Mouse (Mus musculus): Measurements from ENCODE around the gene Serpinb9b.
"Not testable (repeated sequence)": the region's sequence is repeated elsewhere in the genome, so short reads cannot be mapped to it uniquely, and the experiment has no call there.

Serpinb9b gene

DNA sequence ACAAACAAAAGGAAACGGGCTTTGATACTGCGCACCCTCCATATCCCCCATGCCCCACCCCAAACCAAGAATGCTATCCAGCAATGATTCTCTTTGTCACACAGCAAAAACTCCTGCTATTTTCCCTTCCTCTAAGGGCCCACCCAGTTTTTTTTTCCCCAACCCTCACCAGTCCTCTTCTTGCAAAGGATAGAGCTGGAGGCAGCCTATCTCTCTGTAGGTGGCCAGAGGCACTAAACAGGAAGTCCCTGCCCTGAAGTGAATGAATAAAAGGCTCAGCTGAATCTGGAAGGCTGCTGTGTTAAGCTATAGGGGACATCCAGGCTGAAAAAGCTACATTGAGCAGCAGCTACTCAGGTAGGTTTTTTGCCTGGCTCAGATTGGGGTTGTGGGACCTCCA, at the start of gene Serpinb9b:
TSS of gene Serpinb9b (plus strand) at position 173 of the 400 bp plus-strand sequence.
- DNase-seq (ENCODE audit: low read depth, low spot score) = no peak

DNA sequence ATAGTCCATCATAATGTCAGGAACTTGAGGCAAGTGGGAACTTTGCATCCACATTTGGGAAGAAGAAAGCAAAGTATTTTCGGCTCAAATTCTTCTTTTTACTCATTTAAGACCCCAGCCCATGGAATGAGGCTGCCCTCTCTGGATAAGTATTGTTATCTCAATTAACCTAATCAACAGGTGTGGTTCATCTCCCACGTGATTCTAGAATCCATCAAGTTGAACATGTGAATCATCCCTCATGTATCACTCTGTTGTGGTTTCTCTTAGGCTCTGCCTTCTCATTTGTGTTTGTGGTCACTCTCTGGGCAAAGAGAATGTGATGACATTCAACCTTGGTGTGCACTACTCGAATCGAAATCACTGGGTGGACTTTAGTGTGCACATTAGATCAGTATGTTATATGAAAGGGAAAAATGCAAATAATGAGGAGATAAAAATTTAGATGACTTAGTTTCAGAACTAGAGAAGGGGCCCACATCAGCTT, 44.6 kb upstream of the Serpinb9b start:
- no peak for DNase-seq (ENCODE audit: low read depth, low spot score)

DNA sequence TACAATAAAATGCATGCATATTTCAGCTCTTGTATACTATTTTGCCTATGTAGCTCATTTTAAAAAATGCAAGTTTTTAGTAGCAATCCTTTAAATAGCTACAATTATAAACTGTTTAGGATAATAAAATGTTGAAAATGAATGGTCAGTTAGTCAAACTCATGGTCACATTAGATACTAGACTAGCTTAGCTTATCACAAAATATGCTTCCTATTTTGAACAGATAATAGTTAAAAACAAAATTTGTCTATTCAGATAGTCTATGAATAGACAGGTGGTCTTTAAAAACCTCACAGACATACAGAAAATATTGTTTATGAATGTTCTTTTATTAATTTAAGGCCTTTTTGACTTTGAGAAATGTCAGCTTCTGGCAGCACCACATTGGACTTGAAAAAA, 41.0 kb upstream of the Serpinb9b start:
- DNase-seq (ENCODE audit: low read depth, low spot score) = no peak

DNA sequence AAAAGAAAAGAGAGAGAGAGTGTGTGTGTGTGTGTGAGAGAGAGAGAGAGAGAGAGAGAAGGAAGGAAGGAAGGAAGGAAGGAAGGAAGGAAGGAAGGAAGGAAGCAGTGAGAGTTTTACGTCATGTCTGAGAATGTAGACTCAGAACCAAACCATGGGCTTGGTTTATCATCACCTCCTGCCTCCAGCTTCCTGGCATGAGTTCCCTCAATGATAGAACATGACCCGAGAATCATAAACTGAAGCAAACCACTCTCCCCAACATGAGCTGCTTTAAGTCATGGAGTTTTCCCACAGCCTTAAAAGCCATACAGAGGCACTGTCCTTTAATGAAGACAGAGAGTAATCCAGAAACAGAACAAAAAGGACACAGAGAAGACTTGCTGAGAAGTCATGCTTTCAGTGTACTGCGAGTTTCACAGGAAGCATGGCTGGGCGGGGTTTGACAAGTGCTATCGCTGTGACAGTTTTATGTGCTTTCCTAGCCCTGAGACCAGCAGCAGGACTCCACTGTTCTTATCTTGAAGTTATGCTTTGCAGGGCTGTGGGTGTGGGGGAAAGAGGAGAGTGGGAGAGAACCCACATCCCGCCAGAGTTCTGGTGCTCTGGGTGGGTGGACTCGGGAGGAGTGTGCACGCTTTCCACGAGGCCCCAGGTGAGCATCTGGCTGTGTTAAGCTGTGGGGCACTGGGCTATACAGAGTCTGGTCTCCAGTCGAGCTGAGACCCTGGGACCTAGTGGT, 33.9 kb upstream of the Serpinb9b start:
- DNase-seq (ENCODE audit: low read depth, low spot score) = peak; percentile 47

GRCm38 (mm10) chr13:32993894-32994242, 33.3 kb upstream of the Serpinb9b start:
- DNase-seq (ENCODE audit: low read depth, low spot score) = no peak

GRCm38 (mm10) chr13:32995051-32995450, 32.2 kb upstream of the Serpinb9b start:
- DNase-seq (ENCODE audit: low read depth, low spot score) = no peak

DNA sequence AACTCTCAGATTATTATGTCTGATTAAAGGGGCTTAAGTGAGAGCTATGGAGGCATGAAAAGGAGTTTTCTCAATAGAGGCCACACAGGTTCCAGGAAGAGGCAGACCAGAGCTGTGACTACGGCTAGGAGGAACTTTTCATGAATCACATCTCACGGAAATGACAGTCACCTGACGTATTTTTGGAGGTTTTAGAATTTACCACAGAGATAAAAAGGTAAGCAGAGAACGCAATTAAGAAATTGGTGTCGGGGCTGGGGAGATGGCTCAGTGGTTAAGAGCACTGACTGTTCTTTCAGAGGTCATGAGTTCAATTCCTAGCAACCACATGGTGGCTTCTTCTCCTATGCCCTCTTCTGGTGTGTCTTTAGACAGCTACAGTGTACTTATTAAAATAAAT, 25.9 kb upstream of the Serpinb9b start:
- DNase-seq (ENCODE audit: low read depth, low spot score) = peak; percentile 72

DNA sequence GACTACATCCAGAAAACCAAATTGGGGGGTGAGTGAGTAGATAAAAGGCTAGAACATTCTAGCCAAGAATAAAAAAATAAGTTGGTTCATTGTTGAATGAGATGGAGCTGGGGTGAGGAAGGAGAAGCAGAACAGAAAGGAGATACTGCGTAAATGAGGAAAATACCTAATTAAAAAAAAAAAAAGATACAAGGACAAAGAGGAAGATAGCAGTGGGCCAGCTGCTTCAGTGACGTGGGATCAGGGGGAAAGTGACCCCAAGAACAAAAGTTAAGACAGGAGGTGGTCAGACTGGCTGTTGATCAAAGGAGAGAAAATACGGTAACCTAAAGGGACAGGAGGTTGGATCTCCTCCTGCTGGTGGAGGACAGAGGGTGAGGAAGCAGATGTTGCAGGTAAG, 24.3 kb upstream of the Serpinb9b start, which contains the start of gene Serpinb9:
TSS of gene Serpinb9 (plus strand) at position 301 of the 400 bp plus-strand sequence.
- DNase-seq (ENCODE audit: low read depth, low spot score) = peak; percentile 22

DNA sequence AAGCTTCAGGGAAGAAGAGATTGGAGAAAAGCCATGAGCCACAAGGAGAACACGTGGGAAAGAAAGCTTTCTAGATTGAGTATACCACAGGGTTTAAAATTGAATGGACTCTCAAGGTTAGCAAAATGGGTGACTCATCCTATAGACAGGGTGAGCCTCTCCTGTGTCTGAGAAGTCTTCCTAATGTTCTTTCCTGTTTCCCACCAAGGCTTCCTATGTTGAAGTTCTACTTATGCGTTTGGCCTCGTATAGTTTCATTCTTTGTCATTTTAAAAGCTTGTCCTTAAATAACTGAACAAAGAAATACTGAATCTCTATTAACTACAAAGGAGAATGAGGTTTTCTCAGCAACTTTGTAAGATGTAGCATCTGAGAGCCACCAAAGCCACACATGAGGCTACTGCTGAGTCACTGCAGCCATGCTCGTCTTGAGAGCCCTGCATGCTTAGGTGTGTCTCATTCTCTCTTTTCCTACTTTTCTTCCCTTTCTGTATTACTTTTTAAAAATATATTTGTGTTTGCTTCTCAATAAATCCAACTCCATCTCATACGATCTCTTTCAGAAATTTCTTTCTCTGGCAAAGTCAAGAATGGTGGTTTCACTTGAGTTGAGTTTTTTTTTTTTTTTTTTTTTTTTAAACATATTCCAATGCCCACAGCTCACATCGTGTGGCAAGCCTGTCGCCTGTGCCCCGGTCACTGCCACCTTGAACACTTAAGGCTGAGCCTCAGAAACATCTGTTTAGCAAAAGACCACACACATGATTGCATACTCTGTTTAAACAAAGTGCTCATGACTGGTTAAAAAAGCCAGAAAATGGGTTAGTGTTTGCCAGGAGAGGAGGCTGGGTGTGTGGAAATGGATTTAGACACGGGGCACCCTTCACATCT, 23.4 kb upstream of the Serpinb9b start:
- DNase-seq (ENCODE audit: low read depth, low spot score) = peak; percentile 46

DNA sequence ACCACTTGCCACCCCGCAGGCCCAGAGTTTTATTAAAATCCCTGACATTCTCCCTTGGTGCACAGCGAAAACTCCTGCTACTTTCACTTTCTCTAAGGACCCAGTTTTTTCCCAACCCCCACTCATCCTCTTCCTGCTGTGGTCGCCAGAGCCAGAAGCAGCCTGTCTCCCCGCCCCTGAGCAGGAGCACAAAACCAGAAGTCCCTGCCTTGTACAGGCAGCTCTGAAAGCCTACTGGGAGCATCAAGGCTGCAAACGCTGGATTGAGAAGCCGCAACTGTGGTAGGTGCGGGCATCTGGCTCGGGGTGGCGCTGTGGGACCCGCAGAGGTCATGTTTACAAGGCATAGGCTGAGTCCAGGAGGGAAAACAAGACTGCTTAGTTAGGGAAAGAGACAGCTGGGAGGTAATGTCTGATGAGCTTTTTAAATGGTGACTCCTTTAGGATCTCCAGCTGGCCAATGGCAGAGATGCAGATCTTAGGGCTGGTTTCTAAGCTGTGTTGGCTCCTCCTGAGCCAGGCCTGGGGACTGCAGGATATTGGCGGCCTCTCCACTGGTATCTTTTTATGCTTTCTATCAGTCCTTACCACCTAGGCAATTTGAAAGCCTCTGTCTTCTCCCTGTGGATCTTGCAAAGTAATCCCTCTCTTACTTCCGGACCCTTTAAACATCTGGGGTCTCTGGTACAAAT, 22.7 kb upstream of the Serpinb9b start:
- peak; percentile 82 for DNase-seq (ENCODE audit: low read depth, low spot score)

DNA sequence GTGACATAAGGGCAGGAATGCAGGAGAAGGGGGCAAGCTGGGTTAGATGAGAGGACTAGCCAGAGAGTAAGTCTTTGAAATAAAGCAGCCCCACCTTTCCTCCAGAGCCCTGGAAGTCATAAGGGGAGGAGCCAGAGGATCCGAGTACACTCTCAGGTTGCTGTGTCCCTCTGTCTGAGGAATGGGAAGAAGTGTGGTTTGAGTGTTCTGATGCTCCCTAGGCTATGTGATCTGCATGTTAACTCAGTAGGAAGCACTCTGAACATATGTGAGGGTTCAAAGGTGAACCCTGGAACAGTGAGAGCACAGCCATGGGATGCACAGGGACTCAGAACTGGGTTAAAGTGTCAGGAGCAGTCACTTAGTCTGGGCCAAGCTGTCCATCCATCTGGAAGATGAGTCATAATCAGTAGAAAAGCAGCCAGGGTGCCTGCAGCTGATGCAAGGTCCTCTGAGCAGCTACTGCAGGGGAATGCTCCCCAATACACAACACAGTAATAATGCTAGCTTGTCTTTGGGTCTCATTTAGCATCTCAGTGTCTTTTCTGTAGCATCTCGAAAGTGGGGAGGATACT, 21.6 kb upstream of the Serpinb9b start:
- no peak for DNase-seq (ENCODE audit: low read depth, low spot score)

- DNase-seq (ENCODE audit: low read depth, low spot score) = no peak
These were observed 20.7 kb upstream of the Serpinb9b start for GRCm38 (mm10) chr13:33006555-33006954.

GRCm38 (mm10) chr13:33012395-33012794, 14.8 kb upstream of the Serpinb9b start:
- no peak for DNase-seq (ENCODE audit: low read depth, low spot score)

- no peak for DNase-seq (ENCODE audit: low read depth, low spot score)
These were observed 13.9 kb upstream of the Serpinb9b start for GRCm38 (mm10) chr13:33013271-33013670.

GRCm38 (mm10) chr13:33022371-33022770, 4.8 kb upstream of the Serpinb9b start:
- no peak for DNase-seq (ENCODE audit: low read depth, low spot score)

DNA sequence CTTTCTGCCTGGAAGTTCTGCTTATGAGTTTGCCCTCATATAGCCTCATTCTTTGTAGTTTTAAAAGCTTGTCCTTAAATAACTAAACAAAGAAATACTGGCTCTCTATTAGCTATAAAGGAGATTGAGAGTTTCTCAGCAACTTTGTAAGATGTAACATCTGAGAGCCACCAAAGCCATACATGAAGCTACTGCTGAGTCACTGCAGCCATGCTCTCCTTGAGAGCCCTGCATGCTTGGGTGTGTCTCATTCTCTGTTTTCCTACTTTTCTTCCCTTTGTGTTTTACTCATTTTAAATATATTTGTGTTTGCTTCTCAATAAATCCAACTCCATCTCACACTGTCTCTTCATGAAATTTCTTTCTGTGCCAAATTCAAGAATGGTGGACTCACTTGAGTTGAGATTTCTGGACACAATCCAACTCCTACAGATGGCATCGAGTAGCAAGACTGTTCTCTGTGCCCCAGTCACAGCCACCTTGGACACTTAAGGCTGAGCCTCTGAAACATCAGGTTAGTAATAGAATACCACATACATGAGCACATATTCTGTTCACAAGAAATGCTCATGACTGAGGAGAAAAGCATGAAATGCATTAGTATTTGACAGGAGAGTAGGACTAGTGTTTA, 674 bp upstream of the Serpinb9b start:
- no peak for DNase-seq (ENCODE audit: low read depth, low spot score)

DNA sequence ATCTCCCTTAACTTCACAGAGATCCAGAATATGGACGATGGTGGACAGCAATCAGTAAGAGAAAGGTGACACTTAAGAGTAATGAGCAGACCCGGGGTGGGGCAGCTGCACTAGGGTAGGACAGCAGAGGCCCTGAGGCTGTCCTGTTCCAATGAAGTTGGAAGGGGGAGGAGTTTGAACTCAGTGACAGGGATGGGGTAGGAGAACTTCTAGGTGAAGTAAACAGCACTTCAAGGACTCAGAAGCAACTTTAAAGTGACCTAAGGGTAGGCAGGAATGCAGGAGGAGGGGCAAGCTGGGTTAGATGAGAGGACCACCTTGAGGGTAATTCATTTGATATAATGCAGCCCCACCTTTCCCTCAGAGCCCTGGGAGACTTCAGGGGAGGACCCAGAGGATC, 930 bp downstream of the Serpinb9b start:
- DNase-seq (ENCODE audit: low read depth, low spot score) = no peak

GRCm38 (mm10) chr13:33028550-33028949, 1.3 kb downstream of the Serpinb9b start:
- DNase-seq (ENCODE audit: low read depth, low spot score) = no peak

DNA sequence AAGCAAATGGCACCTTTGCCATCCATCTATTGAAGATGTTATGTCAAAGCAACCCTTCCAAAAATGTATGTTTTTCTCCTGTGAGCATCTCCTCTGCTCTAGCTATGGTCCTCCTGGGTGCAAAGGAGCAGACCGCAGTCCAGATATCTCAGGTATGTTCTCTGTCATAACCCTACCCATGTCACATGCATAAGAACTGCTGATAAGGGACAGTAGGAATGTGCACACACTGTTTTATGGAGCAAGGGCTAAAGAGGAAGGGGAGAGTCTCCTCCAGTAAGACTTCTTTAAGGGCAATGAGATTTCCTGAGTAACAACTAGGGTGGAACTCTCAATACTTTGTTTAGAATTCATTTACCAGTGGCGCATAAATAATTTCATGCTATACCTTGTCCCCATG, 2.3 kb downstream of the Serpinb9b start:
- DNase-seq (ENCODE audit: low read depth, low spot score) = not testable (repeated sequence)

DNA sequence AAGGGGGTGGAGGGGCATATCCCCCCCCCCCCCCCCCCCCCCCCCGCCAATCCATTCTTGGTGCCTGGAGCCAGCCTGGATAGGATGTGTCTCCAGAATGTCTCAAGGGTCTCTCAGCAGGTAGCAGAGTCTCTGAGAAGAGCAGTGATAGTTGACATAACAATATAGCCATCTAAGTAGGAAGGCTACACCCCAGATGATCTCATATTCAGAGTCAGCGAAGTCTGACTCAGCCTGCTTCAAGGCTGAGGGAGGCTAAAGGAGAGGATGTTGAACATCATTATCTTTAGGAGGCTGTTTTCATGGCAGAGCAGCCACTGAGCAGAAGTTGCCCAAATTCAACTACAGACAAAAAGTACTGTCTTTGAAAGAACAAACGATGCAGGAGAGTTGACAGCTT, 3.1 kb downstream of the Serpinb9b start:
- DNase-seq (ENCODE audit: low read depth, low spot score) = no peak

DNA sequence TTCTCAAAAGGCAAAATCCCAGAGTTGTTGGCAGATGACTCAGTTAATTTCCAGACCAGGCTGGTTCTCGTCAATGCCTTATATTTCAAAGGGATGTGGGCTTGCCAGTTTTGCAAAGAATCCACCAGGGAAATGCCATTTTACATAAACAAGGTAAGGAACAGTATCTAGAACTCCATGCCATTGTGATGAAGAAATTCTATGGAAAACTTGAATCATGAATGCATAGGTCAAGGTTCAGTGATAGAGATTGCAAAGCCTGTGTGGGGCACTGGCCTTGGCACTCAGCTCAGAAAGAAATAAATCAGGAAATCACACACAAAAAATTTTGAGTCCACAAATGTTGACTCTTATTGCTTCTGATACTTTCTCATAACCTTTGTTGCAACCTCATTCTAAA, 8.3 kb downstream of the Serpinb9b start:
- DNase-seq (ENCODE audit: low read depth, low spot score) = no peak
